ENCODE assay signal across 11 mouse cellular contexts in genomic region chr12:56302321-56303017, GRCm38 (mm10). TPM values are rescaled to one million over a fixed set of nuclear protein-coding genes. Genes with fewer than 3 reads are reported as not detected.
A peak's percentile ranks its signal among the peaks of the same experiment; 100 is the strongest.
DNase-seq lines count a peak whose midpoint lies in the region; ATAC-seq lines count a peak whose summit lies in the region.
"Had no signal": no experiment of that assay in that cellular context is flagged by ENCODE, and none has a peak within 500 bp of the region (broad histone marks: within the 10 kb centered on the region; RNA-seq: fewer than 3 reads in every experiment).

No protein-coding gene starts in this region.

- H3K36me3 ChIP-seq in lung, embryonic 15.5 days: no peaks in the 10 kb centered on the region
- H3K36me3 ChIP-seq in forebrain, embryonic 16.5 days (ENCODE audit: control insufficient read depth, insufficient read depth): no peaks in the 10 kb centered on the region
- no peaks in the 10 kb centered on the region for H3K36me3 ChIP-seq in limb, embryonic 15.5 days
- no peaks in the 10 kb centered on the region for H3K36me3 ChIP-seq in stomach, embryonic 15.5 days

- H3K4me3 ChIP-seq in lung, embryonic 15.5 days: peak overlapping the region; percentile 33
- H3K4me3 ChIP-seq in forebrain, embryonic 16.5 days (replicated peaks; ENCODE audit: low read length): peak overlapping the region; percentile 45
- H3K4me3 ChIP-seq in limb, embryonic 15.5 days: peak overlapping the region; percentile 37
- H3K4me3 ChIP-seq in stomach, embryonic 15.5 days (replicated peaks): peak overlapping the region; percentile 36; the same call in 1 of the 2 replicates
- H3K4me3 ChIP-seq: myocyte had no signal

- no peaks in the 10 kb centered on the region for H3K27me3 ChIP-seq in lung, embryonic 15.5 days
- H3K27me3 ChIP-seq in forebrain, embryonic 16.5 days (replicated peaks; ENCODE audit: control insufficient read depth, insufficient read depth, low read length): peaks cover 5% of the 10 kb centered on the region; the same call in 1 of the 2 replicates
- H3K27me3 ChIP-seq in limb, embryonic 15.5 days: no peaks in the 10 kb centered on the region
- H3K27me3 ChIP-seq in stomach, embryonic 15.5 days (replicated peaks): no peaks in the 10 kb centered on the region

- peaks cover 11% of the 10 kb centered on the region for H3K4me1 ChIP-seq in lung, embryonic 15.5 days
- H3K4me1 ChIP-seq in forebrain, embryonic 16.5 days (replicated peaks; ENCODE audit: control insufficient read depth, insufficient read depth, low read length): peaks cover 18% of the 10 kb centered on the region
- H3K4me1 ChIP-seq in limb, embryonic 15.5 days: peaks cover 7% of the 10 kb centered on the region; the same call in 1 of the 2 replicates
- 0 out of 2 replicates have a peak, but pooled peaks cover 11% of the 10 kb centered on the region for H3K4me1 ChIP-seq in stomach, embryonic 15.5 days

- no peaks in the 10 kb centered on the region for H3K9me3 ChIP-seq in lung, embryonic 15.5 days
- H3K9me3 ChIP-seq in forebrain, embryonic 16.5 days (ENCODE audit: control insufficient read depth, low read length): no peaks in the 10 kb centered on the region
- H3K9me3 ChIP-seq in limb, embryonic 15.5 days: no peaks in the 10 kb centered on the region
- no peaks in the 10 kb centered on the region for H3K9me3 ChIP-seq in stomach, embryonic 15.5 days

- WGBS in lung, embryonic 15.5 days: 32% methylated on average over 4 of the region's 4 CpGs
- 33% methylated on average over 4 of the region's 4 CpGs for WGBS in forebrain, embryonic 16.5 days
- 15% methylated on average over 4 of the region's 4 CpGs for WGBS in limb, embryonic 15.5 days
- WGBS in stomach, embryonic 15.5 days: 40% methylated on average over 4 of the region's 4 CpGs

- H3K27ac ChIP-seq in lung, embryonic 15.5 days: peak overlapping the region; percentile 85
- H3K27ac ChIP-seq in forebrain, embryonic 16.5 days (ENCODE audit: low read length): no peak overlapping the region
- no peak overlapping the region for H3K27ac ChIP-seq in limb, embryonic 15.5 days
- H3K27ac ChIP-seq in stomach, embryonic 15.5 days: no peak overlapping the region

- peak; percentile 20; the same call in 1 of the 2 replicates for ATAC-seq in lung, embryonic 15.5 days (ENCODE audit: borderline replicate concordance, extremely low read depth, low FRiP score, low TSS enrichment)
- peak; percentile 13; the same call in 1 of the 2 replicates for ATAC-seq in forebrain, embryonic 16.5 days
- no peak for ATAC-seq in limb, embryonic 15.5 days (ENCODE audit: insufficient number of reproducible peaks, low FRiP score, low TSS enrichment, low read depth)
- ATAC-seq in stomach, embryonic 15.5 days (ENCODE audit: insufficient read depth, low FRiP score, low read depth): no peak

- H3K9ac ChIP-seq in lung, embryonic 15.5 days: no peak overlapping the region
- H3K9ac ChIP-seq in forebrain, embryonic 16.5 days (replicated peaks; ENCODE audit: low read depth, low read length): peak overlapping the region; percentile 59
- no peak overlapping the region for H3K9ac ChIP-seq in limb, embryonic 15.5 days
- no peak overlapping the region for H3K9ac ChIP-seq in stomach, embryonic 15.5 days

- no peak for DNase-seq in lung, postnatal 10 days
- no peak for DNase-seq in urinary bladder, postnatal 25 days (ENCODE audit: low spot score)
- no peak for DNase-seq in B cell, adult 2 months
- DNase-seq in frontal cortex, postnatal 36 days (ENCODE audit: low spot score in 2 of 2): no peak
- DNase-seq: cerebellum, adult 11 months; kidney, postnatal 10 days had no signal

- peak overlapping the region; percentile 64 for H3K4me2 ChIP-seq in lung, embryonic 15.5 days
- peak overlapping the region; percentile 75 for H3K4me2 ChIP-seq in forebrain, embryonic 16.5 days (ENCODE audit: low read length)
- H3K4me2 ChIP-seq in limb, embryonic 15.5 days: peak overlapping the region; percentile 62
- peak overlapping the region; percentile 62 for H3K4me2 ChIP-seq in stomach, embryonic 15.5 days

RNA-seq across cellular contexts. Expression of gene Mbip, which starts 43.2 kb away (rescaled TPM):
- polyA plus RNA-seq in lung, embryonic 15.5 days (2015; fragmentation: Nextera tagmentation; extraction: Ambion mirVana): 183 and 192 TPM in 2 replicates
- 47.7 and 49.8 TPM in 2 replicates for polyA plus RNA-seq in forebrain, embryonic 16.5 days (2015; fragmentation: Nextera tagmentation; extraction: Ambion mirVana)
- 32.6 and 37.5 TPM in 2 replicates for polyA plus RNA-seq in limb, embryonic 15.5 days (2015; fragmentation: Nextera tagmentation; extraction: Ambion mirVana)
- 30.1 and 36.0 TPM in 2 replicates for polyA plus RNA-seq in stomach, embryonic 15.5 days (2015; fragmentation: Nextera tagmentation; extraction: Ambion mirVana)

Comparison
In these comparisons a context has a peak if more than half of its experiments do, and no peak if none do; other contexts are left out.
1. ATAC-seq: peak in lung, embryonic 15.5 days (single experiment) and forebrain, embryonic 16.5 days (single experiment); none in limb, embryonic 15.5 days (single experiment) and stomach, embryonic 15.5 days (single experiment).
2. Peak in every context shown above with its lines, with median percentiles within 50 percentile points of each other: H3K4me2 ChIP-seq and H3K4me3 ChIP-seq.